Mouse (Mus musculus) right cerebral cortex, postnatal 10 days (tissue): ENCODE measurements around the gene 4930404N11Rik.

Experiments used
- DNase-seq, 2 experiments: peaks; one replicate each; pipeline ENCODE4 v3.0.0; 2021; ENCODE audit warnings: low spot score in 2 of 2

Gene 4930404N11Rik

GRCm38 (mm10) chr10:81379809-81380378, 14.3 kb upstream of the 4930404N11Rik start:
- no peak for DNase-seq

GRCm38 (mm10) chr10:81379183-81379553, 13.6 kb upstream of the 4930404N11Rik start:
- no peak for DNase-seq

GRCm38 (mm10) chr10:81378553-81379182, 13.1 kb upstream of the 4930404N11Rik start:
- peak; percentile 100 for DNase-seq

- DNase-seq: no peak
Measured at GRCm38 (mm10) chr10:81377793-81378552, 12.4 kb upstream of the 4930404N11Rik start, which contains the start of gene Fzr1. Gene Fzr1, minus strand, starts transcription at chr10:81378516.

- DNase-seq: no peak
Measured at GRCm38 (mm10) chr10:81377362-81377664, 11.7 kb upstream of the 4930404N11Rik start.

- no peak for DNase-seq
Measured at GRCm38 (mm10) chr10:81376561-81377361, 11.1 kb upstream of the 4930404N11Rik start.

- no peak for DNase-seq
Measured at GRCm38 (mm10) chr10:81375322-81375721, 9.7 kb upstream of the 4930404N11Rik start.

GRCm38 (mm10) chr10:81367207-81367495, 1.5 kb upstream of the 4930404N11Rik start:
- no peak for DNase-seq

GRCm38 (mm10) chr10:81366477-81367206, 1.0 kb upstream of the 4930404N11Rik start:
- DNase-seq: no peak

- no peak for DNase-seq
Measured at GRCm38 (mm10) chr10:81365073-81365472, 543 bp downstream of the 4930404N11Rik start.

GRCm38 (mm10) chr10:81364666-81365065, 950 bp downstream of the 4930404N11Rik start:
- no peak for DNase-seq

GRCm38 (mm10) chr10:81363436-81364346, 1.9 kb downstream of the 4930404N11Rik start:
- DNase-seq: no peak

- no peak for DNase-seq
Measured at GRCm38 (mm10) chr10:81362336-81362949, 3.2 kb downstream of the 4930404N11Rik start.

GRCm38 (mm10) chr10:81360721-81361120, 4.9 kb downstream of the 4930404N11Rik start:
- no peak for DNase-seq

- no peak for DNase-seq
Measured at GRCm38 (mm10) chr10:81358841-81359240, 6.8 kb downstream of the 4930404N11Rik start.

- no peak for DNase-seq
Measured at GRCm38 (mm10) chr10:81358209-81358608, 7.4 kb downstream of the 4930404N11Rik start.

- peak; percentile 95 to 96 for DNase-seq
Measured at GRCm38 (mm10) chr10:81356991-81357844, 8.4 kb downstream of the 4930404N11Rik start, which contains the start of gene Mfsd12. Gene Mfsd12, plus strand, starts transcription at chr10:81357491.

GRCm38 (mm10) chr10:81356352-81356990, 9.1 kb downstream of the 4930404N11Rik start:
- peak in 1 of 2 experiments; percentile 52 for DNase-seq

GRCm38 (mm10) chr10:81355533-81355932, 10.1 kb downstream of the 4930404N11Rik start:
- no peak for DNase-seq
